Mouse (Mus musculus) kidney, embryonic 16.5 days (tissue): Measurements from ENCODE around the gene Sult1a1. TPM values are rescaled to one million over a fixed set of nuclear protein-coding genes. Genes with fewer than 3 reads are reported as not detected.
A peak's percentile ranks its signal among the peaks of the same experiment; 100 is the strongest.

Experiments used
- ATAC-seq: fragments of 200-750 bp; cut with Nextera tagmentation; 2 replicates; pipeline ENCODE4 v1.8.0; 2017; ENCODE audit warnings: moderate TSS enrichment; ENCODE audit not compliant: low FRiP score, low TSS enrichment
- H3K27ac ChIP-seq: fragments of 300-500 bp; sonication (generic); 2 replicates; pipeline ENCODE4 v1.5.1; 2014; ENCODE audit warnings: low read length
- H3K27me3 ChIP-seq: fragments of 300-500 bp; sonication (generic); 2 replicates; pipeline ENCODE4 v1.6.1; 2014; ENCODE audit warnings: low read length, control low read depth, mixed read lengths; ENCODE audit not compliant: insufficient read depth
- H3K36me3 ChIP-seq: fragments of 300-500 bp; sonication (generic); 2 replicates; pipeline ENCODE4 v1.6.1; 2014; ENCODE audit warnings: low read length, control low read depth, mixed read lengths; ENCODE audit not compliant: insufficient read depth
- H3K4me1 ChIP-seq: fragments of 300-500 bp; sonication (generic); 2 replicates; pipeline ENCODE4 v1.6.1; 2014; ENCODE audit warnings: low read length, control low read depth, mixed read lengths; ENCODE audit not compliant: insufficient read depth
- H3K4me2 ChIP-seq: fragments of 300-500 bp; sonication (generic); replicated peaks from 2 replicates; pipeline ENCODE4 v1.6.1; 2014; ENCODE audit warnings: low read depth, low read length
- H3K4me3 ChIP-seq: fragments of 300-500 bp; sonication (generic); 2 replicates; pipeline ENCODE4 v1.5.1; 2014; ENCODE audit warnings: mild to moderate bottlenecking, low read length
- H3K9ac ChIP-seq: fragments of 300-500 bp; sonication (generic); replicated peaks from 2 replicates; pipeline ENCODE4 v1.6.1; 2014; ENCODE audit warnings: low read length
- H3K9me3 ChIP-seq: fragments of 300-500 bp; sonication (generic); 2 replicates; pipeline ENCODE4 v1.6.1; 2016; ENCODE audit warnings: low read length, control low read depth
- WGBS: fragments of 180-500 bp; shearing (Covaris S2); extraction: QIAGEN DNeasy Blood & Tissue Kit; methylation state at CpG from one replicate; pipeline ENCODE4 v1.1.7; 2014; 5-methylcytosine and 5-hydroxymethylcytosine counted together
- polyA plus RNA-seq: library from polyadenylated mRNA; unstranded; fragments of >200 nt; fragmentation: Nextera tagmentation; extraction: Ambion mirVana; gene quantifications from 2 replicates; pipeline ENCODE4 v1.2.1, GENCODE M21; 2015

The Sult1a1 gene
- polyA plus RNA-seq, 1 experiment from 2014 or later, result 9.4 TPM

- no peak for ATAC-seq
- WGBS, result 92% methylated on average over 8 of the region's 8 CpGs
- Histone ChIP-seq H3K9me3 (no peaks in the 10 kb centered on the region), H3K4me3 (no peak overlapping the region), H3K36me3 (no peaks in the 10 kb centered on the region), H3K4me2 (no peak overlapping the region), H3K4me1 (peaks cover 20% of the 10 kb centered on the region), H3K9ac (no peak overlapping the region), H3K27me3 (no peaks in the 10 kb centered on the region), H3K27ac (no peak overlapping the region)
Measured at GRCm38 (mm10) chr7:126697838-126698237, 21.6 kb upstream of the Sult1a1 start.

- peaks cover 20% of the 10 kb centered on the region for H3K4me1 ChIP-seq
- no peak for ATAC-seq
- H3K27ac ChIP-seq, result no peak overlapping the region
- no peaks in the 10 kb centered on the region for H3K27me3 ChIP-seq
- no peaks in the 10 kb centered on the region for H3K9me3 ChIP-seq
- peak overlapping the region; percentile 87 for H3K4me3 ChIP-seq
- peak overlapping the region; percentile 91 for H3K4me2 ChIP-seq
- H3K36me3 ChIP-seq, result peaks cover 2% of the 10 kb centered on the region; the same call in 1 of the 2 replicates
- H3K9ac ChIP-seq, result peak overlapping the region; percentile 83
- 73% methylated on average over 3 of the region's 3 CpGs for WGBS
Measured at GRCm38 (mm10) chr7:126696886-126697285, 20.7 kb upstream of the Sult1a1 start.

GRCm38 (mm10) chr7:126696303-126696702 lies 20.1 kb upstream of the Sult1a1 start:
- Histone ChIP-seq H3K9ac (peak overlapping the region; percentile 83), H3K27ac (no peak overlapping the region), H3K9me3 (no peaks in the 10 kb centered on the region), H3K36me3 (peaks cover 8% of the 10 kb centered on the region; the same call in 1 of the 2 replicates), H3K4me2 (peak overlapping the region; percentile 91), H3K4me3 (peak overlapping the region; percentile 87), H3K27me3 (no peaks in the 10 kb centered on the region), H3K4me1 (peaks cover 20% of the 10 kb centered on the region)
- 2% methylated on average over 17 of the region's 17 CpGs for WGBS
- ATAC-seq, result peak; percentile 0; the same call in 1 of the 2 replicates

GRCm38 (mm10) chr7:126695631-126696207 lies 19.5 kb upstream of the Sult1a1 start, which contains the start of gene Slx1b:
Gene Slx1b (minus strand): TSS chr7:126695784.
- Histone ChIP-seq H3K9ac (peak within 1 kb of the TSS; percentile 87), H3K4me1 (peaks cover 18% of the 10 kb centered on the region), H3K4me2 (peak within 1 kb of the TSS; percentile 91), H3K36me3 (peaks cover 13% of the 10 kb centered on the region; the same call in 1 of the 2 replicates), H3K27ac (peak within 1 kb of the TSS; percentile 97), H3K4me3 (peak within 1 kb of the TSS; percentile 87), H3K9me3 (no peaks in the 10 kb centered on the region), H3K27me3 (no peaks in the 10 kb centered on the region)
- under 1% methylated on average over 40 of the region's 40 CpGs for WGBS
- peak; percentile 97 for ATAC-seq

GRCm38 (mm10) chr7:126695210-126695611 lies 19.0 kb upstream of the Sult1a1 start, which contains the start of gene Bola2:
Gene Bola2 (plus strand): TSS chr7:126695401.
- Histone ChIP-seq H3K4me3 (peak within 1 kb of the TSS; percentile 87), H3K4me2 (peak within 1 kb of the TSS; percentile 91), H3K4me1 (peaks cover 18% of the 10 kb centered on the region), H3K27me3 (no peaks in the 10 kb centered on the region), H3K36me3 (peaks cover 13% of the 10 kb centered on the region; the same call in 1 of the 2 replicates), H3K9me3 (no peaks in the 10 kb centered on the region), H3K9ac (peak within 1 kb of the TSS; percentile 87), H3K27ac (peak within 1 kb of the TSS; percentile 97)
- WGBS, result under 1% methylated on average over 31 of the region's 31 CpGs
- ATAC-seq, result peak; percentile 66

- H3K27me3 ChIP-seq, result no peaks in the 10 kb centered on the region
- H3K4me2 ChIP-seq, result peak overlapping the region; percentile 50
- WGBS, result 28% methylated on average over 10 of the region's 10 CpGs
- H3K9ac ChIP-seq, result peak overlapping the region; percentile 87
- 0 out of 2 replicates have a peak overlapping the region, but pooled peaks have one; percentile 97 for H3K27ac ChIP-seq
- ATAC-seq, result no peak
- peaks cover 18% of the 10 kb centered on the region for H3K4me1 ChIP-seq
- H3K36me3 ChIP-seq, result peaks cover 13% of the 10 kb centered on the region; the same call in 1 of the 2 replicates
- H3K9me3 ChIP-seq, result no peaks in the 10 kb centered on the region
- peak overlapping the region; percentile 87 for H3K4me3 ChIP-seq
Measured at GRCm38 (mm10) chr7:126694441-126695051, 18.3 kb upstream of the Sult1a1 start.

- H3K4me3 ChIP-seq, result no peak overlapping the region
- no peaks in the 10 kb centered on the region for H3K9me3 ChIP-seq
- no peak overlapping the region for H3K9ac ChIP-seq
- peaks cover 18% of the 10 kb centered on the region for H3K4me1 ChIP-seq
- no peak overlapping the region for H3K27ac ChIP-seq
- H3K4me2 ChIP-seq, result no peak overlapping the region
- H3K27me3 ChIP-seq, result no peaks in the 10 kb centered on the region
- peaks cover 13% of the 10 kb centered on the region; the same call in 1 of the 2 replicates for H3K36me3 ChIP-seq
- 83% methylated on average over 7 of the region's 7 CpGs for WGBS
- ATAC-seq, result no peak
Measured at GRCm38 (mm10) chr7:126693781-126694180, 17.5 kb upstream of the Sult1a1 start.

GRCm38 (mm10) chr7:126693256-126693655 lies 17.0 kb upstream of the Sult1a1 start:
- no peak overlapping the region for H3K9ac ChIP-seq
- no peak overlapping the region for H3K4me3 ChIP-seq
- peaks cover 13% of the 10 kb centered on the region; the same call in 1 of the 2 replicates for H3K36me3 ChIP-seq
- H3K4me1 ChIP-seq, result peaks cover 18% of the 10 kb centered on the region
- H3K9me3 ChIP-seq, result no peaks in the 10 kb centered on the region
- no peaks in the 10 kb centered on the region for H3K27me3 ChIP-seq
- WGBS, result 32% methylated on average over 3 of the region's 3 CpGs
- no peak overlapping the region for H3K4me2 ChIP-seq
- ATAC-seq, result no peak
- no peak overlapping the region for H3K27ac ChIP-seq

- WGBS, result 93% methylated on average over 26 of the region's 26 CpGs
- no peaks in the 10 kb centered on the region for H3K27me3 ChIP-seq
- no peak for ATAC-seq
- H3K4me2 ChIP-seq, result no peak overlapping the region
- H3K4me1 ChIP-seq, result peaks cover 18% of the 10 kb centered on the region
- no peak overlapping the region for H3K4me3 ChIP-seq
- no peak overlapping the region for H3K9ac ChIP-seq
- peaks cover 13% of the 10 kb centered on the region; the same call in 1 of the 2 replicates for H3K36me3 ChIP-seq
- no peak overlapping the region for H3K27ac ChIP-seq
- H3K9me3 ChIP-seq, result no peaks in the 10 kb centered on the region
Measured at GRCm38 (mm10) chr7:126692426-126692825, 16.2 kb upstream of the Sult1a1 start.

- ATAC-seq, result no peak
- H3K36me3 ChIP-seq, result peaks cover 13% of the 10 kb centered on the region; the same call in 1 of the 2 replicates
- H3K4me1 ChIP-seq, result peaks cover 11% of the 10 kb centered on the region
- H3K4me2 ChIP-seq, result no peak overlapping the region
- no peak overlapping the region for H3K4me3 ChIP-seq
- WGBS, result 85% methylated on average over 5 of the region's 5 CpGs
- H3K9ac ChIP-seq, result no peak overlapping the region
- H3K27ac ChIP-seq, result no peak overlapping the region
- H3K9me3 ChIP-seq, result no peaks in the 10 kb centered on the region
- no peaks in the 10 kb centered on the region for H3K27me3 ChIP-seq
Measured at GRCm38 (mm10) chr7:126691676-126692075, 15.4 kb upstream of the Sult1a1 start.
